Mouse (Mus musculus) embryonic fibroblast, embryonic 13.5 days (primary cell): ENCODE results near the gene Serhl.

Experiments used
- CTCF ChIP-seq: IDR thresholded peaks from 2 replicates; pipeline ENCODE4 v1.5.1; 2011; ENCODE audit warnings: mild to moderate bottlenecking, control low read depth, low read length, moderate library complexity, borderline replicate concordance; ENCODE audit not compliant: insufficient read depth
- POLR2A ChIP-seq: IDR thresholded peaks from 2 replicates; pipeline ENCODE4 v1.6.1; 2011; ENCODE audit warnings: low read depth, mild to moderate bottlenecking, control low read depth, low read length, moderate library complexity

DNA sequence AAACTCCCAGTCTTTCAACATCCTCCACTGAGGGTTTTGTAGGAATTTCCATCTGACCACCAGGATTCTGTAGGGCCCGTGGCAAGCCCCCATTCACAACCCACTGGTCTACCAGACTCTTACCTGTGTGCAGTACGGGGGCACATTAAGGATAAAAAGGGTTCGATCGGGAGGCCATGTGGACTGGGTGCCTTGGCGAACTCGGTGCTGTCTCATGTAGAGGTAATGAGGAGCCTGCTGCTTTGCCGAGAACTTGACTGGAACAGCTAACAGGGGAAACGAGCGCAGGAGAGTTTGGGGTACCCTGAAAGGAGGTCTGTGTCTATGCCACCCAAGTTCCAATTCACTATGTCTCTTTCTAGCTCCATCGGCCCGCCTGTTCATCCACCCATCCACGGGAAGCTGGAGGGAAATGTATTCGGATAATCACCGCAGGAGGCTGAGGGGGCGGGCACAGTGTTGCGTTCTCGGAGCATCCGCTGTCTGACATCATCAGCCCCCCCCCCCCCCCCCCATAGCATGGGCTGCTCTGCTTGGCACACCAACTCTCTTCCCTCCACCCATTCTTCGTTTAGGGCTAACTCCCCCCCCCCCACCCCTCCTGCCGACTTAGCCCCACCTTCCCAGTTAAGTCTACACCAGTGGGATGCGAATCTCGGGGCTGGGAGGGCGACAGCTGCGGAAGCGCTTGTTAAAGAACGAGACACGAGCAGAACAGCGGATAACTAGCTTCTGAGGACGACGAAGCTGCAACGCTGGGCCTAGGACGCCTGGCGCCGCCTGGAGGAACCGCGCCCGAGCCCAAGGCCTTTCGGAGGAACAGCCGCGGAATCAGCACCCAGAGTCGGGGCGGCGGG, 32.6 kb downstream of the Serhl start:
- TF ChIP-seq CTCF (no peak), POLR2A (no peak; the same call in none of the 2 replicates)
